Mouse (Mus musculus) thymus, postnatal 36 days (tissue): ENCODE results near the gene Gm2004.
"Not testable (repeated sequence)": the region's sequence is repeated elsewhere in the genome, so short reads cannot be mapped to it uniquely, and the experiment has no call there.

ENCODE experiments used
- DNase-seq, 2 experiments: peaks; one replicate each; pipeline ENCODE4 v3.0.0; 2022; ENCODE audit warnings: mixed read lengths in 2 of 2

Gene Gm2004

DNA sequence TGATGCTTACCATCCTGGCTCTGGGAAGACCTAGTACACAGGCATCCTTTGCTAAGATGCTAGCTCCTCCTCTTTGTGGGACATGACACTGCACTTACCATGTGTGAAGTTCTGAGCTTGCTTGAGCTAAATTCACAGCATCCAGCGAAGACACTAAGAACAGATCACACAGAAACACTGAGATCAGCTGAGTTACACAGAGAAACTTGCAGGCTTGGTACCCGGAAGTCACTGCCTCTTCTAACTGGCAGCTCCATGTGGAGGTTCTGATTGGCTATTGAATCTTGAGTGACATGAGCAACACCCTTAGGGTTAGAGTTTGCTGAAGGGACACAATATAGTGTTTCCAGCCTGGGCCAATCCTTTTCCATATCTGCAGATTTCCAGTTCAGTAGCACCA lies at the start of gene Gm2004:
Gene Gm2004, minus strand, starts transcription at position 101 of the 400 bp plus-strand sequence.
- DNase-seq, result not testable (repeated sequence)
